Mouse (Mus musculus) adipose tissue, adult 10 weeks (tissue): ENCODE data around the gene Hsf5. TPM values are rescaled to one million over a fixed set of nuclear protein-coding genes. Genes with fewer than 3 reads are reported as not detected.

Experiments
- polyA plus RNA-seq: library from polyadenylated mRNA; stranded (reverse); fragments of 350-450 nt; fragmentation: Illumina TruSeq; extraction: RNeasy Lipid Tissue Mini Kit (QIAGEN cat#74804); gene quantifications from one replicate; pipeline ENCODE4 v1.2.3, GENCODE M21; 2014; ENCODE audit warnings: low read depth, low replicate concordance

Hsf5 gene
- polyA plus RNA-seq = 2.6 TPM

DNA sequence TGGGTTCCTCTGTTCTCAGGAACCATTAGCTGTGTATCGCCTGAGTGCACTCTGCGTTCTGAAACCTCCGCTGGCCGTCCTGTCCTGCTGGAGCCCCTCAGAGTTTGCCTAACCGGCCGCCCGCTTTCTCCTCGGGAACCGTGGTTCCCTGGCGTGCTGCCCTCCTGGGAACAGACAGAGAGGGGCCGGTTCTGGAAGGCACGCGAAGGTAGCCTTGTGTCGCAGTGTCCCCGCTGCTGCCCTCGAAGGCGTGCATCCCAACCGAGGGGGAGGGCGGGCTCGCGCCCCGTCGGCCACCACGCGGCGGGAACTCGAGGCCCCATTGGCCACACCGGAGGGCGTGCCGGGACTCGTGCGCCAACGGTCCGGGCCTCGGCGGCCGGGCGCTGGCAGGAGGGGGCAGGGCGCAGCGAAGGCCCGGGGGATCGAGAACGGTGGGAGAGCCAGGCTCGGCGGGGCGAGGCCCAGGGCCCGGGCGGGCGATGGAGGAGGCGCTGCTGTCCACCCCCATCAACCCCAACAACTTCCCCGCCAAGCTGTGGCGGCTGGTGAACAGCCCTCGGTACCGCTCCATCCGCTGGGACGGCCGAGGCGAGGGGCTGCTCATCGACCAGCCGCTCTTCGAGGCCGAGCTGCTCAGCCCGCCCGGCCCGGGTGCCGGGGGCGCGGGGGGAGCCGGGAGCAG is at the start of gene Hsf5:
Gene Hsf5, plus strand, starts transcription at position 375 of the 685 bp plus-strand sequence.

DNA sequence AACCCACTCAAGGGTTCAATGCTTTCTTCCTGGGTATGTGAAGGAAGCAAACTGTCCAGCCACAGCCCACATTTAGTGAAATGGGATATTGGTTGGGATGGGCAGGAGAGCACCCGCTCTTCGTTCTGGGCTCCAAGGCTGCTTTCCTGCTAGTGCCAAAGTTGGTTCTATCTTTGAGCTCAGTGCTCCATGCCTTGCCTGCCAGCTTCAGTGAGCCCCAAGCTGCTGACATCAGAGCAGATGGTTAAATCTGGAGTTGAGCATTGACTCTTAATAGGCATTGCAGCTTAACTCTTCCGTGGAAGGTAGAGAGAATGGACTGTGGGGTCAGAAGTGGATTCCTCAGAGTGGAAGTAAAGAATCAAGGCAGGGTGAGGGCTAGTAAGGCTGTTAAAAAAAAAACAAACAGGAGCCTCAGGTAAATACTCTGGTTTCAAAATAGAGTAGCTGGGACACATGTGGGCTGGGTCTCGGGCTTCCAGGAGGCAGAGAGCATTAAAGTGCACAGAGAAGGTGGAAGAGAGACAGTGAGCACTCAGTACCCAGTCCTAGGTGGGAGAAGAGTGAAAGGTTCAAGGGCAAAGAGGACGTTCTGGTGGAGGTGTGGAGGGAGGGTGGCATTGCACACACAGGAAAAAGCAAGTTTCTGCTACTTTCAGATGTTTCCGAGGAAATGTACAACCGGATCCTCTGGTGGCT is 48.6 kb upstream of the Hsf5 start, which contains the start of gene Sept4:
Gene Sept4, plus strand, starts transcription at position 649 of the 699 bp plus-strand sequence.

DNA sequence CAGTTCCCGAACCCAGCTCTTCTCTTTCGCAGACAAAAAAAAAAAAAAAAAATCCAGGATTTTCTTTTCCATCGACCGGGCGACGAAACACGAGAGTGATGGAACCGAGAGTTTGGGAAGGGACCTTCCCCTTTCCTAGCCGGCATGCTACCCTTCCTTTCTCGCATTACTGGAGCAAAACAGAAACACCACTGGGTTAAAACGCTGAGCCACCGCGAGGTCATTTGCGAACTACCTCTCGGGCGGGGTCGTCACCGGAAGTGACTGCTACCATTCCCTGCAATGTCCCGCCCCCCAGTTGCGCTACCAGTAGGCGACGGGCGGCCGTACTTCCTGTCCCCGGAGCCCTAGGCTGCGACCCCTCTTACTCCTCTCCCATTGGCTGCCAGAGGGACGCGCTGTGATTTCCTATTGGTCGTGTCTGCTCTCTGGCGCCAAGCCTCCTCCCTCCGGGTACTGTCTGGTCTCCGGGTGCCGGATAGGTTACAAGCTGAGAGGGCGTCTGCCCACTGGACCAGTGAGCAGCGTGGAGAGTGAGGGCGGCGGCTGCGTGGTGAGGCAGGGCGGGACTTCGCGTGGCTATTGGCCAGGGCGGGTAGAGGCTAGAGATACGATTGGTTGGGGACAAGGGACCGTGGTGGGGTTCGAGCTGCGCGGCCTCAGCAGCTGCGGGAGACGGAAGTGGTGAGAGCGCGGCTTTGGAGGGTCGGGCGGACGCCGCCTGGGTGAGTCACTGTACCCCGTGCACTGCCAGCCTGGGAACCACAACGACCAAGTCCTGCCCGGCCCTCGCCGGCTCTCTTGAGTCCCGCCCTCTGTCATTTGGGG is 25.2 kb upstream of the Hsf5 start, which contains the start of gene Mtmr4:
Gene Mtmr4, plus strand, starts transcription at position 637 of the 828 bp plus-strand sequence.

DNA sequence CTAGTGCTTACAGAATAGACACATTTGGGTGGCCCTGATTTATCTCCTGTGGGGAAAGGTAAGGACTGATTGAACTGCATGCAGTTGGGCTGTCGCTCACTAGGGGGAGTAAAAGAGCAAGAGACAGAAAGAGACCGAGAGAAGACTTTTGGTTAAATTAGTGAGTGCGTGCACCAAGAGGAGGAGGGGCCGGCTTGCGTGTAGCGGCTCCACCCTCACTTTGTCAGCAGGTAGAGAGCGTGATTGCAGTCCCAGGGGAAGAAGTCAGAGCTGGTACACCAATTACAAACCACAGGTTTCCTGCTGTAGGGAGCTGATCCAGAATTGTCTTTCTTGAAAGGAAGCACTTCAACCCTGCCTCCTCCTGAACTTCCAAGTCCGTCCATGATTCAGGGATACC is 45.4 kb downstream of the Hsf5 start, which contains the start of gene Rnf43:
Gene Rnf43, plus strand, starts transcription at position 316 of the 400 bp plus-strand sequence.

Other genes with a start within 250 kb of the Hsf5 start
- 2.2 TPM for gene Rad51c, start 212.2 kb upstream of the Hsf5 start, polyA plus RNA-seq
- gene Tex14, start 212.1 kb upstream of the Hsf5 start, polyA plus RNA-seq = 2.5 TPM
- gene Gm11492, start 50.5 kb upstream of the Hsf5 start, polyA plus RNA-seq = 2.0 TPM
- gene Sept4, start 48.3 kb upstream of the Hsf5 start, polyA plus RNA-seq = 38.3 TPM
- 27.5 TPM for gene Mtmr4, start 25.0 kb upstream of the Hsf5 start, polyA plus RNA-seq
- gene Rnf43, start 45.6 kb downstream of the Hsf5 start, polyA plus RNA-seq = 21.6 TPM
- 69.9 TPM for gene Supt4a, start 120.4 kb downstream of the Hsf5 start, polyA plus RNA-seq
- gene Tspoap1, start 143.4 kb downstream of the Hsf5 start, polyA plus RNA-seq = 4.8 TPM
- gene Mpo, start 176.4 kb downstream of the Hsf5 start, polyA plus RNA-seq = not detected
- gene Lpo, start 211.1 kb downstream of the Hsf5 start, polyA plus RNA-seq = not detected
- 14.8 TPM for gene Mks1, start 236.1 kb downstream of the Hsf5 start, polyA plus RNA-seq